Mouse (Mus musculus): ENCODE results near the gene Fgf13. TPM values are rescaled to one million over a fixed set of nuclear protein-coding genes. Genes with fewer than 3 reads are reported as not detected.

Gene Fgf13
- polyA plus RNA-seq, 1 experiment from 2014 or later: 45.9 TPM

- WGBS: 8% methylated on average over 1 of the region's 1 CpGs
- Histone ChIP-seq H3K4me2 (replicated peaks; ENCODE audit: low read depth, low read length) (no peak overlapping the region), H3K27me3 (ENCODE audit: control insufficient read depth, insufficient read depth, low read length) (no peaks in the 10 kb centered on the region), H3K4me3 (ENCODE audit: low read depth, low read length) (no peak overlapping the region), H3K4me1 (replicated peaks; ENCODE audit: control insufficient read depth, insufficient read depth, low read length) (no peaks in the 10 kb centered on the region), H3K9me3 (ENCODE audit: control insufficient read depth, low read length) (no peaks in the 10 kb centered on the region), H3K36me3 (ENCODE audit: control insufficient read depth, insufficient read depth, low read length) (no peaks in the 10 kb centered on the region), H3K27ac (ENCODE audit: low read depth, low read length) (no peak overlapping the region), H3K9ac (ENCODE audit: low read depth, low read length) (no peak overlapping the region)
- ATAC-seq (ENCODE audit: low FRiP score) (no peak), DNase-seq (ENCODE audit: low spot score) (peak; percentile 35)
These were observed 395.7 kb downstream of the Fgf13 start for GRCm38 (mm10) chrX:59172200-59172599.

DNA sequence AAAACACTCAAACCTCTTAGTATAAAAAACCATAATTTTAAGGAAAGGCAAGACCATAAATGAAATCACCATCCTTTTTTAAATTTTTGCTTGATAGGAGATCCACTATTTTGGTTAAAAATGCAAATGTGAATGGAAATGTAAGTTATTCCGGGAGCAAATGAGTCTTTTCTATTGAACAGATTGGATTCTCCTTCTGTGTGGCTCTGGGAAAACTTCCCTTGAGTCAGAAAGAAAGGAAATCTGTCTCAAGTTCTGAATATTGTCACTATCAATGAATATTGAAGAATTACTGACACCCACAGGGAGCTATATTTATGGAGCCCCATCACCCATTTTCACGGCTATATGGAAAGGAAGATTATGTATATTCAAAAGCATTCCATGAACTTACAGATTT is 401.1 kb downstream of the Fgf13 start:
- no peak overlapping the region for H3K4me3 ChIP-seq (ENCODE audit: low read depth, low read length)
- no peak overlapping the region for H3K4me2 ChIP-seq (replicated peaks; ENCODE audit: low read depth, low read length)
- H3K27me3 ChIP-seq (ENCODE audit: control insufficient read depth, insufficient read depth, low read length): no peaks in the 10 kb centered on the region
- DNase-seq (ENCODE audit: low spot score) (no peak), ATAC-seq (ENCODE audit: low FRiP score) (no peak)
- no peaks in the 10 kb centered on the region for H3K36me3 ChIP-seq (ENCODE audit: control insufficient read depth, insufficient read depth, low read length)
- no peaks in the 10 kb centered on the region for H3K4me1 ChIP-seq (replicated peaks; ENCODE audit: control insufficient read depth, insufficient read depth, low read length)
- H3K9me3 ChIP-seq (ENCODE audit: control insufficient read depth, low read length): no peaks in the 10 kb centered on the region
- WGBS: 81% methylated on average over 2 of the region's 2 CpGs
- H3K27ac ChIP-seq (ENCODE audit: low read depth, low read length): no peak overlapping the region
- H3K9ac ChIP-seq (ENCODE audit: low read depth, low read length): no peak overlapping the region

DNA sequence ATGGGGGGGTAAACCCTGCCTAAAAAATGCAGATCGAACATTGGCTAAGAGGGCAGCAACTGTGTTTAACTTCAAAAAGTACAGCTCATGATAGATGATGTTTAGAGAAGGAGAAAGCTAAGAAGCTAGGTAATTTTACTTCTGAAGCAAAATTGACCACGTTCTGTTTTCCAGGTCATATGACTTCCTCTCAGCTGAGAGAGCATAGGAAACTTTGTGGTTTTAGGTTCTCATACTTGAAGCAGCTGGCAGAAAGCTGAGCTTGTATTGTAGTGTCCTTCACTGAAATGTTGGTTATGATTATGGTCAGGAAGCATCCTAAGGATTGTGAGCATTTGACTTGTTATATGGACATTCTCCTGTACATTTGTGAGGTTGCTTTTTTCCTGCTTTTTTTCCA is 425.9 kb downstream of the Fgf13 start:
- Histone ChIP-seq H3K36me3 (ENCODE audit: control insufficient read depth, insufficient read depth, low read length) (no peaks in the 10 kb centered on the region), H3K27ac (ENCODE audit: low read depth, low read length) (no peak overlapping the region), H3K9ac (ENCODE audit: low read depth, low read length) (no peak overlapping the region), H3K27me3 (ENCODE audit: control insufficient read depth, insufficient read depth, low read length) (no peaks in the 10 kb centered on the region), H3K4me3 (ENCODE audit: low read depth, low read length) (no peak overlapping the region), H3K9me3 (ENCODE audit: control insufficient read depth, low read length) (no peaks in the 10 kb centered on the region), H3K4me1 (replicated peaks; ENCODE audit: control insufficient read depth, insufficient read depth, low read length) (no peaks in the 10 kb centered on the region), H3K4me2 (replicated peaks; ENCODE audit: low read depth, low read length) (no peak overlapping the region)
- WGBS: 72% methylated on average over 2 of the region's 2 CpGs
- ATAC-seq (ENCODE audit: low FRiP score) (no peak), DNase-seq (ENCODE audit: low spot score) (no peak)

GRCm38 (mm10) chrX:59134928-59135361 is 432.9 kb downstream of the Fgf13 start:
- peak overlapping the region; percentile 51 for H3K4me3 ChIP-seq (ENCODE audit: low read depth, low read length)
- DNase-seq (ENCODE audit: low spot score) (peak; percentile 62), ATAC-seq (ENCODE audit: low FRiP score) (peak; percentile 80)
- H3K36me3 ChIP-seq (ENCODE audit: control insufficient read depth, insufficient read depth, low read length): no peaks in the 10 kb centered on the region
- 23% methylated on average over 8 of the region's 8 CpGs for WGBS
- H3K27me3 ChIP-seq (ENCODE audit: control insufficient read depth, insufficient read depth, low read length): no peaks in the 10 kb centered on the region
- H3K9me3 ChIP-seq (ENCODE audit: control insufficient read depth, low read length): no peaks in the 10 kb centered on the region
- peak overlapping the region; percentile 7; the same call in 1 of the 2 replicates for H3K9ac ChIP-seq (ENCODE audit: low read depth, low read length)
- no peaks in the 10 kb centered on the region for H3K4me1 ChIP-seq (replicated peaks; ENCODE audit: control insufficient read depth, insufficient read depth, low read length)
- peak overlapping the region; percentile 73 for H3K4me2 ChIP-seq (replicated peaks; ENCODE audit: low read depth, low read length)
- no peak overlapping the region for H3K27ac ChIP-seq (ENCODE audit: low read depth, low read length)

GRCm38 (mm10) chrX:59134166-59134861 is 433.6 kb downstream of the Fgf13 start:
- Histone ChIP-seq H3K4me3 (ENCODE audit: low read depth, low read length) (peak overlapping the region; percentile 51), H3K9me3 (ENCODE audit: control insufficient read depth, low read length) (no peaks in the 10 kb centered on the region), H3K36me3 (ENCODE audit: control insufficient read depth, insufficient read depth, low read length) (no peaks in the 10 kb centered on the region), H3K4me1 (replicated peaks; ENCODE audit: control insufficient read depth, insufficient read depth, low read length) (no peaks in the 10 kb centered on the region), H3K4me2 (replicated peaks; ENCODE audit: low read depth, low read length) (peak overlapping the region; percentile 73), H3K9ac (ENCODE audit: low read depth, low read length) (peak overlapping the region; percentile 52), H3K27me3 (ENCODE audit: control insufficient read depth, insufficient read depth, low read length) (no peaks in the 10 kb centered on the region), H3K27ac (ENCODE audit: low read depth, low read length) (no peak overlapping the region)
- DNase-seq (ENCODE audit: low spot score): peak; percentile 51
- WGBS: 16% methylated on average over 33 of the region's 75 CpGs
- peak; percentile 85 for ATAC-seq (ENCODE audit: low FRiP score)

DNA sequence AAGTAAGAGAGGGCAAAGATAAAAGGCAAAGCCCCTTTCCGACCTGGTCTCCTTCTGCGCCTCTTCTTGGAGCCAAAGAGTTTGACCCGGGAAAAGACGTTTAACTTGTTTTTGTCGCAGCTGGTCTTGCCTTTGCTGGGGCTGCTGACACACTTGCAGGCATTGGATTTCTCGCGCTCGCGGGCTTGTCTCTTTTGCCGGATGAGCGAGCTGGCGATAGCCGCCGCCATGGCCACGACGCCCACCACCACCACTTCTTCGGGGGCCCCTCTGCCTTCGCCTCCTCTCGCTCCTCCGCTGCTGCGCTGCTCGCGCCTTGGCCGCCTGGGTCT is 434.1 kb downstream of the Fgf13 start:
- H3K4me1 ChIP-seq (replicated peaks; ENCODE audit: control insufficient read depth, insufficient read depth, low read length): no peaks in the 10 kb centered on the region
- H3K9me3 ChIP-seq (ENCODE audit: control insufficient read depth, low read length): no peaks in the 10 kb centered on the region
- ATAC-seq (ENCODE audit: low FRiP score) (peak; percentile 59; the same call in 1 of the 2 replicates), DNase-seq (ENCODE audit: low spot score) (no peak)
- 12% methylated on average over 24 of the region's 24 CpGs for WGBS
- H3K4me2 ChIP-seq (replicated peaks; ENCODE audit: low read depth, low read length): peak overlapping the region; percentile 73
- no peak overlapping the region for H3K27ac ChIP-seq (ENCODE audit: low read depth, low read length)
- peak overlapping the region; percentile 51 for H3K4me3 ChIP-seq (ENCODE audit: low read depth, low read length)
- peak overlapping the region; percentile 52 for H3K9ac ChIP-seq (ENCODE audit: low read depth, low read length)
- no peaks in the 10 kb centered on the region for H3K36me3 ChIP-seq (ENCODE audit: control insufficient read depth, insufficient read depth, low read length)
- H3K27me3 ChIP-seq (ENCODE audit: control insufficient read depth, insufficient read depth, low read length): no peaks in the 10 kb centered on the region

- H3K4me3 ChIP-seq (ENCODE audit: low read depth, low read length): peak overlapping the region; percentile 51
- DNase-seq (ENCODE audit: low spot score): no peak
These were observed 434.5 kb downstream of the Fgf13 start for GRCm38 (mm10) chrX:59133416-59133815.

GRCm38 (mm10) chrX:59126637-59127036 is 441.2 kb downstream of the Fgf13 start:
- Histone ChIP-seq H3K9me3 (ENCODE audit: control insufficient read depth, low read length) (no peaks in the 10 kb centered on the region), H3K9ac (ENCODE audit: low read depth, low read length) (no peak overlapping the region), H3K36me3 (ENCODE audit: control insufficient read depth, insufficient read depth, low read length) (no peaks in the 10 kb centered on the region), H3K27ac (ENCODE audit: low read depth, low read length) (no peak overlapping the region), H3K4me3 (ENCODE audit: low read depth, low read length) (no peak overlapping the region), H3K4me2 (replicated peaks; ENCODE audit: low read depth, low read length) (no peak overlapping the region), H3K4me1 (replicated peaks; ENCODE audit: control insufficient read depth, insufficient read depth, low read length) (no peaks in the 10 kb centered on the region), H3K27me3 (ENCODE audit: control insufficient read depth, insufficient read depth, low read length) (no peaks in the 10 kb centered on the region)
- no peak for DNase-seq (ENCODE audit: low spot score)
- 75% methylated on average over 4 of the region's 4 CpGs for WGBS
- no peak for ATAC-seq (ENCODE audit: low FRiP score)

More at GRCm38 (mm10) chrX:59133416-59133815, 434.5 kb downstream of the Fgf13 start:
- Histone ChIP-seq H3K4me2 (replicated peaks; ENCODE audit: low read depth, low read length) (peak overlapping the region; percentile 73), H3K27ac (ENCODE audit: low read depth, low read length) (no peak overlapping the region), H3K9ac (ENCODE audit: low read depth, low read length) (no peak overlapping the region), H3K27me3 (ENCODE audit: control insufficient read depth, insufficient read depth, low read length) (no peaks in the 10 kb centered on the region), H3K36me3 (ENCODE audit: control insufficient read depth, insufficient read depth, low read length) (no peaks in the 10 kb centered on the region), H3K9me3 (ENCODE audit: control insufficient read depth, low read length) (no peaks in the 10 kb centered on the region), H3K4me1 (replicated peaks; ENCODE audit: control insufficient read depth, insufficient read depth, low read length) (no peaks in the 10 kb centered on the region)
- ATAC-seq (ENCODE audit: low FRiP score): peak; percentile 37; the same call in 1 of the 2 replicates
- 24% methylated on average over 10 of the region's 10 CpGs for WGBS

DNA sequence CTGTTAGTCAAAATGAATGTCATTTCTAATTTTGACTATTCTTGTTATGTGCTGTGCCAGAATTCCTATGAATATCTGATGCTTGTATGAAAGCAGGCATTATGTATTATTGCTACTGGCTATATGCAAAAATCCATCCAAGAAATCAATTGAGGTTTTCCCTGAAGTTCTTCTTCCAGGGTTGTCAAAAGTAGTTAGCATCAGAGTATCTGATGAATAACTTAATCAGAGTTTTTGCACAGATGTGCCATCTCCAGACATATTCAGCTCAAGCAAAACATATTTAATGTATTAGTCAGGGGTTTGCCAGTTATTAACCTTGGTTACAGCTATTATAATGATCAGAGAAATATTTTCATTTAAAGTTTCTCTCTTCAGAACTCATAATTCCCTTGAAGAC is 454.7 kb downstream of the Fgf13 start:
- Histone ChIP-seq H3K36me3 (ENCODE audit: control insufficient read depth, insufficient read depth, low read length) (no peaks in the 10 kb centered on the region), H3K27me3 (ENCODE audit: control insufficient read depth, insufficient read depth, low read length) (no peaks in the 10 kb centered on the region), H3K9ac (ENCODE audit: low read depth, low read length) (no peak overlapping the region), H3K27ac (ENCODE audit: low read depth, low read length) (no peak overlapping the region), H3K4me3 (ENCODE audit: low read depth, low read length) (no peak overlapping the region), H3K9me3 (ENCODE audit: control insufficient read depth, low read length) (no peaks in the 10 kb centered on the region), H3K4me2 (replicated peaks; ENCODE audit: low read depth, low read length) (no peak overlapping the region), H3K4me1 (replicated peaks; ENCODE audit: control insufficient read depth, insufficient read depth, low read length) (no peaks in the 10 kb centered on the region)
- ATAC-seq (ENCODE audit: low FRiP score) (no peak), DNase-seq (ENCODE audit: low spot score) (no peak)
